Mouse (Mus musculus): ENCODE measurements around the gene Ephx1.
A peak's percentile ranks its signal among the peaks of the same experiment; 100 is the strongest.
"Not testable (repeated sequence)": the region's sequence is repeated elsewhere in the genome, so short reads cannot be mapped to it uniquely, and the experiment has no call there.

Ephx1 gene

GRCm38 (mm10) chr1:180936610-180937398 is 83.9 kb downstream of the Ephx1 start:
- not testable (repeated sequence) for DNase-seq (ENCODE audit: low read depth)

GRCm38 (mm10) chr1:180934467-180935419 is 86.0 kb downstream of the Ephx1 start, which contains the start of gene Lefty1:
Gene Lefty1 (plus strand): TSS chr1:180935022.
- DNase-seq (ENCODE audit: low read depth) = no peak

GRCm38 (mm10) chr1:180933659-180934058 is 87.0 kb downstream of the Ephx1 start:
- DNase-seq (ENCODE audit: low read depth) = no peak

GRCm38 (mm10) chr1:180931106-180931505 is 89.6 kb downstream of the Ephx1 start:
- peak; percentile 89 for DNase-seq (ENCODE audit: low read depth)

GRCm38 (mm10) chr1:180929599-180929998 is 91.1 kb downstream of the Ephx1 start:
- no peak for DNase-seq (ENCODE audit: low read depth)

GRCm38 (mm10) chr1:180926286-180926685 is 94.4 kb downstream of the Ephx1 start:
- DNase-seq (ENCODE audit: low read depth) = no peak
